30 mouse cellular contexts compared by ENCODE assay signal in the genomic region with DNA sequence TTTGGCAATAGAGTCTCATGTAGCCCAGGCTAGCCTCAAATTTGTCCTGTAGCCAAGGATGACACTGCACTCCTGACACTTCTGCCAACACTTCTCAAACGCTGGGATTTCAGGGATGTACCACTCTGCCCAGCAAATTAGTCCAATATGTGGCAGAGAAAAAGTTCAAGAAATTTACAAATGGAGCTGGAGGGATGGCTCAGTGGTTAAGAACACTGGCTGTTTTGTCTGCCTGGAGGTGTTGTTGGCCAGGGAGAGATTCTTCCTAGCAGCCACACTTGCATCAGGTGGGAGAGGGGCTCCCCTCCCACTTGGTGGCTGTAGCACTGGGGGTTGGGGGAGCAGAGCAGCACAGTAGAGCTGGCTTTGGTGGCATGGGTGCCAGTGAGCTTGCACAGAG. TPM values are rescaled to one million over a fixed set of nuclear protein-coding genes. Genes with fewer than 3 reads are reported as not detected.
"Had no signal": no experiment of that assay in that cellular context is flagged by ENCODE, and none has a peak within 500 bp of the region (broad histone marks: within the 10 kb centered on the region; RNA-seq: fewer than 3 reads in every experiment).

No protein-coding gene starts in this region.

- H3K4me3 ChIP-seq: limb, embryonic 10.5 days; limb, embryonic 12.5 days; limb, embryonic 13.5 days; limb, embryonic 15.5 days; liver, embryonic 12.5 days; liver, embryonic 13.5 days; liver, embryonic 15.5 days; lung, embryonic 15.5 days; megakaryocyte, embryonic 14.5 days; midbrain, embryonic 10.5 days; midbrain, embryonic 12.5 days; midbrain, embryonic 13.5 days; midbrain, embryonic 15.5 days; myocyte had no signal

- H3K27ac ChIP-seq: limb, embryonic 10.5 days; limb, embryonic 12.5 days; limb, embryonic 13.5 days; limb, embryonic 15.5 days; liver, embryonic 12.5 days; liver, embryonic 13.5 days; liver, embryonic 14.5 days; liver, embryonic 15.5 days; lung, embryonic 15.5 days; macrophage; midbrain, embryonic 10.5 days; midbrain, embryonic 12.5 days; midbrain, embryonic 13.5 days; midbrain, embryonic 15.5 days had no signal

- DNase-seq: left cerebral cortex, postnatal 4 days; liver; liver, embryonic 13.5 days; liver, postnatal 0 days; lung, adult 18-20 months; lung, adult 2 months; lung, embryonic 14.5 days; lung, postnatal 10 days; lung, postnatal 14 days; lung, postnatal 36 days; lung, postnatal 4 days; midbrain, embryonic 14.5 days had no signal

RNA-seq across cellular contexts. Expression of gene Ggn, which starts 50.5 kb away (rescaled TPM):
- total RNA-seq: liver, adult 2 months; megakaryocyte-erythroid progenitor cell, adult 5-6 weeks; monocyte, adult 5-6 weeks had no signal
